20 mouse cellular contexts compared by ENCODE assay signal in genomic region chr6:83023008-83023407, GRCm38 (mm10). TPM values are rescaled to one million over a fixed set of nuclear protein-coding genes. Genes with fewer than 3 reads are reported as not detected.
DNase-seq lines count a peak whose midpoint lies in the region; ATAC-seq and TF ChIP-seq lines count a peak whose summit lies in the region.
"Had no signal": no experiment of that assay in that cellular context is flagged by ENCODE, and none has a peak within 500 bp of the region (broad histone marks: within the 10 kb centered on the region; RNA-seq: fewer than 3 reads in every experiment).

No protein-coding gene starts in this region.

- TF ChIP-seq POLR2A in embryonic fibroblast, embryonic 13.5 days (IDR thresholded peaks at IDR 0.05; ENCODE audit: low read depth, low read length), result no peak

- peak; percentile 66 for DNase-seq in liver
- DNase-seq in liver, embryonic 14.5 days (ENCODE audit: low read depth in 3 of 3, low spot score in 3 of 3), result peak in 2 of 3 experiments; percentile 52 to 56
- DNase-seq in layer of hippocampus, postnatal 14 days (ENCODE audit: low spot score in 2 of 2), result no peak
- no peak for DNase-seq in heart, adult 18-20 months
- DNase-seq: adrenal gland, postnatal 10 days; cerebellum, adult 11-12 months; cerebellum, adult 9-10 months; cerebellum, postnatal 25 days; gastrocnemius, postnatal 36 days; heart, adult 11 months; heart, postnatal 10 days had no signal

- no peak overlapping the region for H3ac ChIP-seq in C2C12 (ENCODE audit: control insufficient read depth, insufficient read length, low read depth)

- peak overlapping the region; percentile 59 for H3K9ac ChIP-seq in liver, embryonic 14.5 days (replicated peaks)
- H3K9ac ChIP-seq in hindbrain, embryonic 12.5 days, result no peak overlapping the region
- no peak overlapping the region for H3K9ac ChIP-seq in midbrain, embryonic 15.5 days
- H3K9ac ChIP-seq: hindbrain, embryonic 14.5 days had no signal

- no peaks in the 10 kb centered on the region for H3K27me3 ChIP-seq in C2C12 (ENCODE audit: control insufficient read depth, insufficient read depth, insufficient read length)
- no peaks in the 10 kb centered on the region for H3K27me3 ChIP-seq in liver, embryonic 14.5 days (ENCODE audit: control insufficient read depth, insufficient read depth, low read length)
- peaks cover 5% of the 10 kb centered on the region for H3K27me3 ChIP-seq in hindbrain, embryonic 12.5 days
- H3K27me3 ChIP-seq in midbrain, embryonic 15.5 days (replicated peaks), result no peaks in the 10 kb centered on the region

- H3K36me3 ChIP-seq in C2C12 (ENCODE audit: control insufficient read depth, insufficient read depth), result no peaks in the 10 kb centered on the region
- no peaks in the 10 kb centered on the region for H3K36me3 ChIP-seq in liver, embryonic 14.5 days (replicated peaks; ENCODE audit: control insufficient read depth, insufficient read depth, low read depth)
- no peaks in the 10 kb centered on the region for H3K36me3 ChIP-seq in hindbrain, embryonic 12.5 days
- no peaks in the 10 kb centered on the region for H3K36me3 ChIP-seq in midbrain, embryonic 15.5 days (replicated peaks)
- H3K36me3 ChIP-seq: embryonic facial prominence, embryonic 10.5 days; heart, embryonic 10.5 days had no signal

- peak; percentile 69 for TF ChIP-seq EP300 in liver, embryonic 14.5 days (IDR thresholded peaks at IDR 0.05; ENCODE audit: low read depth)

- H3K4me3 ChIP-seq in C2C12 (ENCODE audit: insufficient read depth, poor library complexity, severe bottlenecking), result no peak overlapping the region
- no peak overlapping the region for H3K4me3 ChIP-seq in embryonic fibroblast, embryonic 13.5 days (ENCODE audit: insufficient read depth, low read length)
- H3K4me3 ChIP-seq in liver, embryonic 14.5 days (ENCODE audit: insufficient read depth in 1 of 2, low read depth in 2 of 2, low read length in 2 of 2), result no peak overlapping the region
- no peak overlapping the region for H3K4me3 ChIP-seq in hindbrain, embryonic 12.5 days
- H3K4me3 ChIP-seq in midbrain, embryonic 15.5 days, result no peak overlapping the region
- H3K4me3 ChIP-seq: embryonic facial prominence, embryonic 10.5 days; heart, embryonic 10.5 days had no signal

- H3K79me3 ChIP-seq in C2C12 (ENCODE audit: low read depth), result peaks cover 1% of the 10 kb centered on the region

- peak overlapping the region; percentile 95; the same call in 1 of the 2 replicates for H3K27ac ChIP-seq in embryonic fibroblast, embryonic 13.5 days (ENCODE audit: insufficient read depth, low read length)
- peak overlapping the region; percentile 84 for H3K27ac ChIP-seq in liver, embryonic 14.5 days
- H3K27ac ChIP-seq in hindbrain, embryonic 12.5 days, result no peak overlapping the region
- H3K27ac ChIP-seq in midbrain, embryonic 15.5 days, result no peak overlapping the region
- H3K27ac ChIP-seq: embryonic facial prominence, embryonic 10.5 days; heart, embryonic 10.5 days; hindbrain, embryonic 14.5 days had no signal

- WGBS in liver, embryonic 14.5 days (ENCODE audit: insufficient replicate concordance), result 53% methylated on average over 9 of the region's 9 CpGs
- WGBS in hindbrain, embryonic 12.5 days, result 88% methylated on average over 9 of the region's 9 CpGs
- WGBS in midbrain, embryonic 15.5 days, result 91% methylated on average over 9 of the region's 9 CpGs

- H3K4me1 ChIP-seq in embryonic fibroblast, embryonic 13.5 days (ENCODE audit: control insufficient read depth, insufficient read depth, low read length), result peaks cover 26% of the 10 kb centered on the region
- H3K4me1 ChIP-seq in liver, embryonic 14.5 days (replicated peaks; ENCODE audit: control insufficient read depth in 2 of 2, insufficient read depth in 2 of 2, low read length in 1 of 2), result peaks cover 57 to 70% of the 10 kb centered on the region in 2 experiments
- H3K4me1 ChIP-seq in hindbrain, embryonic 12.5 days, result no peaks in the 10 kb centered on the region
- H3K4me1 ChIP-seq in midbrain, embryonic 15.5 days, result no peaks in the 10 kb centered on the region

- no peaks in the 10 kb centered on the region for H3K9me3 ChIP-seq in liver, embryonic 14.5 days (ENCODE audit: control insufficient read depth, low read length)
- no peaks in the 10 kb centered on the region for H3K9me3 ChIP-seq in hindbrain, embryonic 12.5 days (replicated peaks)
- no peaks in the 10 kb centered on the region for H3K9me3 ChIP-seq in midbrain, embryonic 15.5 days
- H3K9me3 ChIP-seq: heart, embryonic 10.5 days had no signal

- H3K79me2 ChIP-seq in C2C12 (ENCODE audit: control insufficient read depth, insufficient read depth), result no peaks in the 10 kb centered on the region

- no peak for TF ChIP-seq CTCF in C2C12 (IDR thresholded peaks at IDR 0.05; ENCODE audit: control insufficient read depth, insufficient read depth, insufficient read length)
- no peak for TF ChIP-seq CTCF in embryonic fibroblast, embryonic 13.5 days (IDR thresholded peaks at IDR 0.05; ENCODE audit: borderline replicate concordance, insufficient read depth, low read length)
- TF ChIP-seq CTCF in liver, embryonic 14.5 days (IDR thresholded peaks at IDR 0.05; ENCODE audit: low read depth), result no peak

- ATAC-seq in liver, embryonic 14.5 days (ENCODE audit: insufficient read depth), result peak; percentile 82
- no peak for ATAC-seq in hindbrain, embryonic 12.5 days (ENCODE audit: low FRiP score)
- no peak for ATAC-seq in midbrain, embryonic 15.5 days (replicated peaks)
- ATAC-seq: forebrain, embryonic 14.5 days; intestine, postnatal 0 days had no signal

- H3K4me2 ChIP-seq in liver, embryonic 14.5 days (ENCODE audit: low read depth), result peak overlapping the region; percentile 54
- H3K4me2 ChIP-seq in hindbrain, embryonic 12.5 days (replicated peaks), result no peak overlapping the region
- H3K4me2 ChIP-seq in midbrain, embryonic 15.5 days, result no peak overlapping the region
- H3K4me2 ChIP-seq: hindbrain, embryonic 14.5 days had no signal

TF ChIP-seq in C2C12, 6 proteins besides CTCF, POLR2A, EP300 and RAD21:
- no peak for TF ChIP-seq MYOG (IDR thresholded peaks at IDR 0.05; ENCODE audit: control insufficient read depth, extremely low read depth, insufficient read length)
- TF ChIP-seq MYOD1 (IDR thresholded peaks at IDR 0.05; ENCODE audit: control insufficient read depth, insufficient read length, low read depth), result peak; percentile 77

RNA-seq across cellular contexts. Expression of gene Dok1, which starts 10.3 kb away (rescaled TPM):
- 80.8 TPM for polyA plus RNA-seq in C2C12 (2012; fragmentation: generic; extraction: Trizol)
- polyA plus RNA-seq in embryonic fibroblast, embryonic 13.5 days (2011; ENCODE audit: insufficient read length, low read depth, missing spikeins), result 37.9 and 56.4 TPM in 2 replicates
- polyA plus RNA-seq in liver, embryonic 14.5 days (2012; rRNA removed), result 13.9 and 14.9 TPM in 2 replicates
- 12.7 and 15.7 TPM in 2 replicates for polyA plus RNA-seq in liver, embryonic 14.5 days (2014; fragmentation: Nextera tagmentation; extraction: Ambion mirVana)
- 1 to 10 TPM; 3.1 to 3.3 TPM for total RNA-seq in layer of hippocampus, postnatal 14 days (2021)
- 1 to 10 TPM; 2.7 to 4.7 TPM for total RNA-seq in heart, adult 18-20 months (2021)
- 8.5 and 10.3 TPM in 2 replicates for polyA plus RNA-seq in hindbrain, embryonic 12.5 days (2016; fragmentation: Nextera tagmentation; extraction: Ambion mirVana)
- 2.3 TPM in 2 replicates for polyA plus RNA-seq in midbrain, embryonic 15.5 days (2015; fragmentation: Nextera tagmentation; extraction: Ambion mirVana)

RNA-seq across cellular contexts. Expression of gene Loxl3, which starts 11.0 kb away (rescaled TPM):
- polyA plus RNA-seq in C2C12 (2012; fragmentation: generic; extraction: Trizol), result 23.0 TPM
- polyA plus RNA-seq in embryonic fibroblast, embryonic 13.5 days (2011; ENCODE audit: insufficient read length, low read depth, missing spikeins), result 124 and 241 TPM in 2 replicates
- 0.92 and 1.6 TPM in 2 replicates for polyA plus RNA-seq in liver, embryonic 14.5 days (2012; rRNA removed)
- 1.1 TPM in 2 replicates for polyA plus RNA-seq in liver, embryonic 14.5 days (2014; fragmentation: Nextera tagmentation; extraction: Ambion mirVana)
- total RNA-seq in layer of hippocampus, postnatal 14 days (2021), result 1 to 10 TPM; 2.3 to 3.8 TPM
- 1 to 10 TPM; 1.7 to 2.3 TPM for total RNA-seq in heart, adult 18-20 months (2021)
- polyA plus RNA-seq in hindbrain, embryonic 12.5 days (2016; fragmentation: Nextera tagmentation; extraction: Ambion mirVana), result 16.8 and 19.2 TPM in 2 replicates
- 6.8 and 7.6 TPM in 2 replicates for polyA plus RNA-seq in midbrain, embryonic 15.5 days (2015; fragmentation: Nextera tagmentation; extraction: Ambion mirVana)

RNA-seq across cellular contexts. Expression of gene Aup1, which starts 31.3 kb away (rescaled TPM):
- 166 TPM for polyA plus RNA-seq in C2C12 (2012; fragmentation: generic; extraction: Trizol)
- 129 and 133 TPM in 2 replicates for polyA plus RNA-seq in embryonic fibroblast, embryonic 13.5 days (2011; ENCODE audit: insufficient read length, low read depth, missing spikeins)
- polyA plus RNA-seq in liver, embryonic 14.5 days (2012; rRNA removed), result 172 and 269 TPM in 2 replicates
- 128 and 136 TPM in 2 replicates for polyA plus RNA-seq in liver, embryonic 14.5 days (2014; fragmentation: Nextera tagmentation; extraction: Ambion mirVana)
- 100 to 1,000 TPM; 108 to 116 TPM for total RNA-seq in layer of hippocampus, postnatal 14 days (2021)
- 10 to 100 TPM; 76.3 to 77.2 TPM for total RNA-seq in heart, adult 18-20 months (2021)
- polyA plus RNA-seq in hindbrain, embryonic 12.5 days (2016; fragmentation: Nextera tagmentation; extraction: Ambion mirVana), result 149 and 158 TPM in 2 replicates
- polyA plus RNA-seq in midbrain, embryonic 15.5 days (2015; fragmentation: Nextera tagmentation; extraction: Ambion mirVana), result 182 and 198 TPM in 2 replicates

RNA-seq across cellular contexts. Expression of gene Htra2, which starts 32.1 kb away (rescaled TPM):
- polyA plus RNA-seq in C2C12 (2012; fragmentation: generic; extraction: Trizol), result 119 TPM
- 56.3 and 60.8 TPM in 2 replicates for polyA plus RNA-seq in embryonic fibroblast, embryonic 13.5 days (2011; ENCODE audit: insufficient read length, low read depth, missing spikeins)
- 75.7 and 80.9 TPM in 2 replicates for polyA plus RNA-seq in liver, embryonic 14.5 days (2012; rRNA removed)
- polyA plus RNA-seq in liver, embryonic 14.5 days (2014; fragmentation: Nextera tagmentation; extraction: Ambion mirVana), result 54.3 and 54.9 TPM in 2 replicates
- total RNA-seq in layer of hippocampus, postnatal 14 days (2021), result 10 to 100 TPM; 55.7 to 60.1 TPM
- total RNA-seq in heart, adult 18-20 months (2021), result 10 to 100 TPM; 31.2 to 32.7 TPM
- 59.9 and 63.4 TPM in 2 replicates for polyA plus RNA-seq in hindbrain, embryonic 12.5 days (2016; fragmentation: Nextera tagmentation; extraction: Ambion mirVana)
- polyA plus RNA-seq in midbrain, embryonic 15.5 days (2015; fragmentation: Nextera tagmentation; extraction: Ambion mirVana), result 79.0 and 81.2 TPM in 2 replicates

RNA-seq across cellular contexts. Expression of gene Dqx1, which starts 34.6 kb away (rescaled TPM):
- polyA plus RNA-seq in C2C12 (2012; fragmentation: generic; extraction: Trizol), result 0.15 TPM
- polyA plus RNA-seq in embryonic fibroblast, embryonic 13.5 days (2011; ENCODE audit: insufficient read length, low read depth, missing spikeins), result 0.25 and 0.84 TPM in 2 replicates
- polyA plus RNA-seq in liver, embryonic 14.5 days (2012; rRNA removed), result 7.7 and 7.8 TPM in 2 replicates
- polyA plus RNA-seq in liver, embryonic 14.5 days (2014; fragmentation: Nextera tagmentation; extraction: Ambion mirVana), result 2.9 and 3.1 TPM in 2 replicates
- under 1 TPM; 0.48 to 0.74 TPM for total RNA-seq in layer of hippocampus, postnatal 14 days (2021)
- under 1 TPM; 0.20 to 0.87 TPM for total RNA-seq in heart, adult 18-20 months (2021)
- 0.76 and 1.2 TPM in 2 replicates for polyA plus RNA-seq in hindbrain, embryonic 12.5 days (2016; fragmentation: Nextera tagmentation; extraction: Ambion mirVana)
- 0.51 and 0.75 TPM in 2 replicates for polyA plus RNA-seq in midbrain, embryonic 15.5 days (2015; fragmentation: Nextera tagmentation; extraction: Ambion mirVana)

Comparison
In these comparisons a context has a peak if more than half of its experiments do, and no peak if none do; other contexts are left out.
1. H3K27ac ChIP-seq: peak in embryonic fibroblast, embryonic 13.5 days (single experiment) and liver, embryonic 14.5 days (single experiment); none in hindbrain, embryonic 12.5 days (single experiment) and midbrain, embryonic 15.5 days (single experiment).
2. DNase-seq: peak in liver (single experiment) and liver, embryonic 14.5 days (2 of 3); none in layer of hippocampus, postnatal 14 days (0 of 2) and heart, adult 18-20 months (0 of 2).